Mouse (Mus musculus) cerebellum, postnatal 4 days (tissue): ENCODE data around the gene Sgip1.

Experiments used
- DNase-seq, 2 experiments: peaks; one replicate each; pipeline ENCODE4 v3.0.0; 2022; ENCODE audit warnings: low spot score in 2 of 2, mixed read lengths in 1 of 2

Gene Sgip1

GRCm38 (mm10) chr4:102775596-102776270 is 34.6 kb downstream of the Sgip1 start:
- DNase-seq, result no peak

DNA sequence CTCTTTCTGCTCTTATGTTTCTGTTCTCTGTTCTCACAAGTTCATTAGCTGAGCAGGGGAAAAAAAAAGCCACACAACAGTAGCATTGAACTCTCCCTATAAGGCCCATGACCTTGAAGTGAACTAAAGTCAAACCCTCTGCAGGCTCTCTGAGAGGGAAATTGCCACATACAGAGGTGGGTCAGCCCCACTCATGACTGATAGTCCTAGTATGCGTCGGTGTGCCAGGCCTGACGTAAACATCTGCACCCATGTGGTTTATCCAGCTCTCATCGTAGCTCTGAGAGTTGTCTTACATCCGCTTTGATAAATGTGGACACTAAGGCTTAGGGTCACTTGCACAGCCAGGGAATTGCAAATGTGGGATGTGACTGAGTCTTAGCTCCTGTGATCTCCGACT is 38.8 kb downstream of the Sgip1 start:
- DNase-seq, result no peak

GRCm38 (mm10) chr4:102783063-102783748 is 42.1 kb downstream of the Sgip1 start:
- DNase-seq, result peak in 1 of 2 experiments; percentile 60

GRCm38 (mm10) chr4:102785158-102785557 is 44.1 kb downstream of the Sgip1 start:
- DNase-seq, result no peak

- no peak for DNase-seq
Observed at GRCm38 (mm10) chr4:102792100-102792790, 51.1 kb downstream of the Sgip1 start.

- no peak for DNase-seq
Observed at GRCm38 (mm10) chr4:102801471-102801870, 60.4 kb downstream of the Sgip1 start.

- no peak for DNase-seq
Observed at GRCm38 (mm10) chr4:102801936-102802335, 60.8 kb downstream of the Sgip1 start.

DNA sequence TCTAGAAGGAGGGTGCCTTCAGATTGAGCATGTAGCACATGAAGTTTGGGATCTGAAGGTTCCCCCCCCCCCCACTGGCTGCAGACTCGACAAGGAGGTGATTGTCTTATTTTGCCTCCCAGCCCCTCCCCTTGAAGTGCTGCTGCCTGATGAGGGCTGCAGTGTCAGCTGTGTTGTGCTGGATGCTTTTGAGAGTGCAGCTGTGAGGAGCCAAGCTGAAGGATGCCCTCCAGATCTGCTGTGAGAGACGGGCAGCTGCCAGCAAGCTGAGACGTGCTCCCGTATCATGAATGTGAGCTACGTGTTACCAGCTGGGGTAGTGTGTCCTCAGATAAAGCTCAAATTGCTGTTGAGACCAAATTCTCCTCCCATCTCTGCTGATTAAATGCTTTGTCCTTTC is 63.5 kb downstream of the Sgip1 start:
- no peak for DNase-seq

- DNase-seq, result no peak
Observed at GRCm38 (mm10) chr4:102806987-102807386, 65.9 kb downstream of the Sgip1 start.

- DNase-seq, result no peak
Observed at GRCm38 (mm10) chr4:102808258-102808657, 67.2 kb downstream of the Sgip1 start.

DNA sequence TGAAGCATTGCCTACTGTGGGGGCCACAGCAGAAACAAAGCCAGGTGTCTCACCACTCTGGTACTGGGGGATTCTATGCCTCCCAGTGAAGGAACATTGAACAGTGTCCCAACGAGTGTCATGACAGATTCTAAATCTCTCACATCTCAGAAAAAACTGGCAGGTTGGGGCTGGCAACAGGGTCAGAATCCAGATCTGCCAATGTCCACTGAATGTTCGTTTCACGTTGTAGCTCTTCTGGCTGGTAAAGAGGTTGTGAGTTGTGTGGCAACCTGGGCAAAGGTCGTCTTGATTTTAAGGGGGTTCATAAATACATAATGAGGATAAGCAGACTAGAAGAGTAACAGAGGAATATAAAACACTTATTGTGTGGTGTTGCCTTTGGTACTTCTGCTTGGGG is 68.2 kb downstream of the Sgip1 start:
- DNase-seq, result no peak

DNA sequence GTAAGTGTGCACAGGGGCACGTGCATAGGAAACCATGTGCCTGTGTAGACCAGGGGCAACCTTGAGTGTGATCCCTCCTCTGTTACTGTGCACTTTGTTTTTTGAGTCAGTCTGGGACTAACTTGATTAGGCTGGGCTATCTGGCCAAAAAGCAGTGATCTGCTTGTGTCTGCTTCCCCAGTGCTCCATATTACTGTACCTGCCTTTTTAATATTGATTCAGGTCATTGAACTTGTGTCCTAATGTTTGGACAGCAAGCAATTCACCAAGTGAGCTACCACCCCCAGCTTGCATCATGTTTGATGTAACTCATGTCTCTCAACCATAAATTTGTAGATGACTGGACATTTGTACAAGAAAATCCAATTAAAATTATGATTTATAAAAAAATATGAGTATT is 69.2 kb downstream of the Sgip1 start:
- no peak for DNase-seq

- DNase-seq, result no peak
Observed at GRCm38 (mm10) chr4:102811007-102811805, 70.1 kb downstream of the Sgip1 start.

- no peak for DNase-seq
Observed at GRCm38 (mm10) chr4:102813346-102813745, 72.2 kb downstream of the Sgip1 start.

DNA sequence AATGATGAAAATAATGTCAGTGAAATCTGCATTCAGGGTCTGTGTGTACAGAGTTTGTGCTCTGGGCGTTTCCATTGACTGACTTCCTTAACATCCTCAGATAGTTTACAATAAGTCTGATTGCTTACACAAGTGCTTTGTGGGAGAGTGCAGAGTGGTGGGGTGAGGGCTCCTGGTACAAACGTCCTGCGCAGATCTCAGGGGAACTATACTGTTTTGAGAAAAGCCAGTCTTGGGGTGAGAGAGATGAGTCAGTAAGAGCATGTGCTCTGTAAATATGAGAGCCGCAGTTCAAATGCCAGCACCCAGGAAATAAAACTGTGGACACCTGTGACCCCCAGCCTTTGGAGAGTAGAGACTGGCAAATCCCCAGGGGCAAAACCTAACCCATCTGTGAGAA is 80.7 kb downstream of the Sgip1 start:
- DNase-seq, result no peak

GRCm38 (mm10) chr4:102824494-102824893 is 83.4 kb downstream of the Sgip1 start:
- DNase-seq, result no peak

DNA sequence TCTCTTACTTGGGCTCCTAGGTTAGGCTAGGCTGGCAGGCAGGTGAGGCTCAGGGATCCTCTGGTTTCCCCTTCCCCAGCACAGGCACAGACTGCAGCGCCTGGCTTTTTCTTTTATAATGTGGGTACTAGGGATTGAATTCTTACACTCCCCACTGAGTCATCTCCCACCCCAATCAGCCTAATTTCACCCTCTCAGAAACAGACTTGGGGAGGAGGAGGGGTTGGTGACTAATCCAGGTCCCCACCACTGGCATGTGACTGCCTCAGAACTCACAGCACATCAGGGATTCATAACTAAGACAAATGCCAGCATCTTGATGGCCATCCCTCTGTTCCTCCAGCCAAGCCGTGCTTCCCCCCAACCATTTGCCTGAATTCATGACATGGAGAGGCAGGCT is 85.1 kb downstream of the Sgip1 start:
- no peak for DNase-seq

GRCm38 (mm10) chr4:102828518-102828917 is 87.4 kb downstream of the Sgip1 start:
- DNase-seq, result no peak

- DNase-seq, result no peak
Observed at GRCm38 (mm10) chr4:102833191-102833590, 92.1 kb downstream of the Sgip1 start.

- DNase-seq, result no peak
Observed at GRCm38 (mm10) chr4:102833726-102834125, 92.6 kb downstream of the Sgip1 start.

GRCm38 (mm10) chr4:102834710-102835109 is 93.6 kb downstream of the Sgip1 start:
- no peak for DNase-seq
